Mouse (Mus musculus) MEL (cell line): ENCODE measurements around the gene Tbc1d16. TPM values are rescaled to one million over a fixed set of nuclear protein-coding genes. Genes with fewer than 3 reads are reported as not detected.

Experiments used
- DNase-seq: peaks from one replicate; pipeline ENCODE4 v3.0.0; 2011; ENCODE audit warnings: low read depth, low spot score
- H3K27ac ChIP-seq: 2 replicates; pipeline ENCODE4 v1.5.1; 2012; ENCODE audit warnings: low read depth, mild to moderate bottlenecking, control low read depth, low read length, moderate library complexity; ENCODE audit not compliant: control insufficient read depth
- H3K27me3 ChIP-seq, 2 experiments: fragments of 150-350 bp in 1 of 2; sonication (generic) in 1 of 2; 2 replicates each; pipeline ENCODE4 v1.6.1; 2012; ENCODE audit warnings: low read length in 2 of 2, mild to moderate bottlenecking in 2 of 2, improper control_type of control experiment in 1 of 2, moderate library complexity in 1 of 2; ENCODE audit not compliant: insufficient read depth in 2 of 2, control insufficient read depth in 1 of 2
- H3K36me3 ChIP-seq, 2 experiments: 2 replicates each; pipeline ENCODE4 v1.6.1; 2012 to 2014; ENCODE audit warnings: low read length in 2 of 2, improper control_type of control experiment in 1 of 2, inconsistent platforms in 1 of 2, mild to moderate bottlenecking in 1 of 2; ENCODE audit not compliant: insufficient read depth in 2 of 2, control insufficient read depth in 1 of 2
- H3K4me1 ChIP-seq, 2 experiments: fragments of 150-350 bp in 1 of 2; sonication (generic) in 1 of 2; 2 replicates each; pipeline ENCODE4 v1.6.1; 2012; ENCODE audit warnings: low read length in 2 of 2, improper control_type of control experiment in 1 of 2, mild to moderate bottlenecking in 1 of 2; ENCODE audit not compliant: insufficient read depth in 2 of 2, control insufficient read depth in 1 of 2
- H3K4me3 ChIP-seq, 2 experiments: fragments of 150-350 bp in 1 of 2; sonication (generic) in 1 of 2; 2 replicates each; pipeline ENCODE4 v1.5.1; 2012; ENCODE audit warnings: low read depth in 2 of 2, low read length in 2 of 2, mild to moderate bottlenecking in 2 of 2, moderate library complexity in 2 of 2, control low read depth in 1 of 2, improper control_type of control experiment in 1 of 2; ENCODE audit not compliant: control insufficient read depth in 1 of 2, insufficient read depth in 1 of 2
- H3K79me2 ChIP-seq: 2 replicates; pipeline ENCODE4 v1.6.1; 2012; ENCODE audit warnings: mild to moderate bottlenecking, low read length, moderate library complexity; ENCODE audit not compliant: control insufficient read depth, poor library complexity, insufficient read depth
- H3K9ac ChIP-seq: 2 replicates; pipeline ENCODE4 v1.6.1; 2012; ENCODE audit warnings: low read depth, mild to moderate bottlenecking, control low read depth, low read length, moderate library complexity; ENCODE audit not compliant: control insufficient read depth, poor library complexity, severe bottlenecking
- H3K9me3 ChIP-seq: fragments of 150-350 bp; sonication (generic); replicated peaks from 2 replicates; pipeline ENCODE4 v1.6.1; 2012; ENCODE audit warnings: mild to moderate bottlenecking, low read length, improper control_type of control experiment, moderate library complexity; ENCODE audit not compliant: insufficient read depth
- BHLHE40 ChIP-seq: IDR thresholded peaks from 2 replicates; pipeline ENCODE4 v1.6.1; 2012; ENCODE audit warnings: low read depth, mild to moderate bottlenecking, inconsistent platforms, low read length, improper control_type of control experiment, borderline replicate concordance
- CHD2 ChIP-seq: IDR thresholded peaks from 2 replicates; pipeline ENCODE4 v1.6.1; 2011; ENCODE audit warnings: low read length, improper control_type of control experiment
- CTCF ChIP-seq, 3 experiments: IDR thresholded peaks in 2 of 3; conservative IDR thresholded peaks in 1 of 3; 2 replicates each; pipeline ENCODE4 v1.5.1; 2011 to 2012; ENCODE audit warnings: low read length in 3 of 3, low read depth in 2 of 3, mild to moderate bottlenecking in 2 of 3, improper control_type of control experiment in 1 of 3, inconsistent platforms in 1 of 3, mixed read lengths in 1 of 3, moderate library complexity in 1 of 3; ENCODE audit not compliant: control insufficient read depth in 1 of 3, insufficient read depth in 1 of 3, poor library complexity in 1 of 3, severe bottlenecking in 1 of 3
- ELF1 ChIP-seq: IDR thresholded peaks from 2 replicates; pipeline ENCODE4 v1.6.1; 2014; ENCODE audit warnings: low read depth, mild to moderate bottlenecking, inconsistent platforms, low read length, improper control_type of control experiment, moderate library complexity
- EP300 ChIP-seq, 2 experiments: IDR thresholded peaks; 2 replicates each; pipeline ENCODE4 v1.6.1; 2011; ENCODE audit warnings: improper control_type of control experiment in 2 of 2, low read length in 2 of 2, low read depth in 1 of 2, mild to moderate bottlenecking in 1 of 2
- ETS1 ChIP-seq: IDR thresholded peaks from 2 replicates; pipeline ENCODE4 v1.6.1; 2012; ENCODE audit warnings: low read depth, mild to moderate bottlenecking, inconsistent platforms, low read length, improper control_type of control experiment, moderate library complexity
- GABPA ChIP-seq: IDR thresholded peaks from 2 replicates; pipeline ENCODE4 v1.6.1; 2012; ENCODE audit warnings: low read depth, mild to moderate bottlenecking, inconsistent platforms, low read length, improper control_type of control experiment, moderate library complexity
- GATA1 ChIP-seq: IDR thresholded peaks from 2 replicates; pipeline ENCODE4 v1.6.1; 2011; ENCODE audit warnings: low read depth, low read length, improper control_type of control experiment
- HCFC1 ChIP-seq: IDR thresholded peaks from 2 replicates; pipeline ENCODE4 v1.6.1; 2012; ENCODE audit warnings: low read depth, mild to moderate bottlenecking, inconsistent platforms, low read length, improper control_type of control experiment, moderate library complexity
- JUND ChIP-seq: IDR thresholded peaks from 2 replicates; pipeline ENCODE4 v1.6.1; 2011; ENCODE audit warnings: low read depth, mild to moderate bottlenecking, improper control_type of control experiment, low read length
- MAFK ChIP-seq: IDR thresholded peaks from 2 replicates; pipeline ENCODE4 v1.6.1; 2011; ENCODE audit warnings: low read depth, mild to moderate bottlenecking, low read length, improper control_type of control experiment, borderline replicate concordance
- MAX ChIP-seq: IDR thresholded peaks from 2 replicates; pipeline ENCODE4 v1.6.1; 2011; ENCODE audit warnings: low read length, improper control_type of control experiment
- MAZ ChIP-seq: IDR thresholded peaks from 2 replicates; pipeline ENCODE4 v1.6.1; 2012; ENCODE audit warnings: low read depth, mild to moderate bottlenecking, inconsistent platforms, low read length, improper control_type of control experiment
- MEF2A ChIP-seq: IDR thresholded peaks from 2 replicates; pipeline ENCODE4 v1.6.1; 2014; ENCODE audit warnings: low read depth, mild to moderate bottlenecking, inconsistent platforms, low read length, improper control_type of control experiment; ENCODE audit not compliant: poor library complexity, insufficient replicate concordance, severe bottlenecking; ENCODE audit errors: extremely low read depth
- MXI1 ChIP-seq: IDR thresholded peaks from 2 replicates; pipeline ENCODE4 v1.6.1; 2011; ENCODE audit warnings: mild to moderate bottlenecking, low read depth, low read length, improper control_type of control experiment
- MYC ChIP-seq: IDR thresholded peaks from 2 replicates; pipeline ENCODE4 v1.6.1; 2011; ENCODE audit warnings: low read depth, mild to moderate bottlenecking, low read length, improper control_type of control experiment, moderate library complexity
- NELFE ChIP-seq: IDR thresholded peaks from 2 replicates; pipeline ENCODE4 v1.6.1; 2011; ENCODE audit warnings: low read depth, low read length, improper control_type of control experiment
- NRF1 ChIP-seq: IDR thresholded peaks from 2 replicates; pipeline ENCODE4 v1.6.1; 2014; ENCODE audit warnings: low read depth, mild to moderate bottlenecking, inconsistent platforms, low read length, improper control_type of control experiment, moderate library complexity; ENCODE audit not compliant: poor library complexity, insufficient read depth, severe bottlenecking
- POLR2A ChIP-seq, 2 experiments: IDR thresholded peaks; 2 replicates each; pipeline ENCODE4 v1.6.1; 2011 to 2012; ENCODE audit warnings: low read length in 2 of 2, mild to moderate bottlenecking in 2 of 2, control low read depth in 1 of 2, improper control_type of control experiment in 1 of 2, low read depth in 1 of 2, moderate library complexity in 1 of 2; ENCODE audit not compliant: control insufficient read depth in 1 of 2, insufficient read depth in 1 of 2, poor library complexity in 1 of 2
- POLR2AphosphoS2 ChIP-seq: IDR thresholded peaks from 2 replicates; pipeline ENCODE4 v1.6.1; 2011; ENCODE audit warnings: low read length, improper control_type of control experiment
- RAD21 ChIP-seq: IDR thresholded peaks from 2 replicates; pipeline ENCODE4 v1.6.1; 2011; ENCODE audit warnings: mild to moderate bottlenecking, low read depth, low read length, improper control_type of control experiment
- RCOR1 ChIP-seq: IDR thresholded peaks from 2 replicates; pipeline ENCODE4 v1.6.1; 2012; ENCODE audit warnings: low read depth, mild to moderate bottlenecking, inconsistent platforms, low read length, improper control_type of control experiment
- SIN3A ChIP-seq: IDR thresholded peaks from 2 replicates; pipeline ENCODE4 v1.6.1; 2012; ENCODE audit warnings: low read length, improper control_type of control experiment, inconsistent platforms
- SMC3 ChIP-seq: IDR thresholded peaks from 2 replicates; pipeline ENCODE4 v1.6.1; 2011; ENCODE audit warnings: low read depth, low read length, improper control_type of control experiment
- TBP ChIP-seq: IDR thresholded peaks from 2 replicates; pipeline ENCODE4 v1.8.0; 2011; ENCODE audit warnings: low read depth, low read length, improper control_type of control experiment
- TCF12 ChIP-seq: IDR thresholded peaks from 2 replicates; pipeline ENCODE4 v1.6.1; 2014; ENCODE audit warnings: low read depth, mild to moderate bottlenecking, inconsistent platforms, low read length, improper control_type of control experiment, moderate library complexity
- UBTF ChIP-seq: IDR thresholded peaks from 2 replicates; pipeline ENCODE4 v1.6.1; 2012; ENCODE audit warnings: low read depth, mild to moderate bottlenecking, inconsistent platforms, low read length, improper control_type of control experiment, moderate library complexity, borderline replicate concordance; ENCODE audit not compliant: insufficient read depth
- USF1 ChIP-seq: IDR thresholded peaks from 2 replicates; pipeline ENCODE4 v1.6.1; 2014; ENCODE audit warnings: low read depth, mild to moderate bottlenecking, inconsistent platforms, low read length, improper control_type of control experiment, moderate library complexity
- USF2 ChIP-seq, 2 experiments: IDR thresholded peaks; 2 replicates each; pipeline ENCODE4 v1.6.1; 2011 to 2012; ENCODE audit warnings: improper control_type of control experiment in 2 of 2, low read length in 2 of 2, borderline replicate concordance in 1 of 2, inconsistent platforms in 1 of 2, low read depth in 1 of 2, mild to moderate bottlenecking in 1 of 2; ENCODE audit not compliant: insufficient read depth in 1 of 2
- ZC3H11A ChIP-seq: IDR thresholded peaks from 2 replicates; pipeline ENCODE4 v1.6.1; 2012; ENCODE audit warnings: low read depth, mild to moderate bottlenecking, inconsistent platforms, low read length, improper control_type of control experiment
- ZMIZ1 ChIP-seq: IDR thresholded peaks from 2 replicates; pipeline ENCODE4 v1.6.1; 2012; ENCODE audit warnings: low read depth, mild to moderate bottlenecking, inconsistent platforms, low read length, improper control_type of control experiment, moderate library complexity
- ZNF384 ChIP-seq: IDR thresholded peaks from 2 replicates; pipeline ENCODE4 v1.6.1; 2012; ENCODE audit warnings: low read depth, mild to moderate bottlenecking, inconsistent platforms, low read length, improper control_type of control experiment
- polyA plus RNA-seq, 2 experiments: library from polyadenylated mRNA; stranded (reverse) in 1 of 2; unstranded in 1 of 2; fragments of >175 nt in 1 of 2; fragments of >200 nt in 1 of 2; gene quantifications; 2 replicates each; pipeline versions ENCODE4 v1.2.1 to v1.2.4; 2012; ENCODE audit warnings: low replicate concordance in 2 of 2, low read depth in 1 of 2; ENCODE audit not compliant: insufficient read length in 2 of 2, insufficient read depth in 1 of 2, missing spikeins in 1 of 2
- total RNA-seq: library from RNA; depleted of rRNA; stranded (reverse); fragments of 300-350 nt; gene quantifications from 2 replicates; pipeline ENCODE4 v1.2.3, GENCODE M21; 2012

The Tbc1d16 gene
- total and polyA plus RNA-seq, 3 experiments, result 13.6 to 19.2 TPM; not detected in 1

- Histone ChIP-seq H3K9ac (peak within 1 kb of the TSS; percentile 67), H3K36me3 (peaks cover 0 to 6% of the 10 kb centered on the region in 2 experiments; a peak in 1 of 4 replicates), H3K4me1 (peaks cover 3 to 20% of the 10 kb centered on the region in 2 experiments), H3K79me2 (peaks cover 6% of the 10 kb centered on the region), H3K4me3 (peak within 1 kb of the TSS; percentile 62 to 87), H3K27me3 (no peaks in the 10 kb centered on the region), H3K9me3 (no peaks in the 10 kb centered on the region), H3K27ac (peak within 1 kb of the TSS; percentile 20)
- peak; percentile 99 for DNase-seq
- TF ChIP-seq TCF12 (peak; percentile 77), ZMIZ1 (peak; percentile 30; the same call in 1 of the 2 replicates), RCOR1 (peak; percentile 23; the same call in 1 of the 2 replicates), MAX (peak; percentile 98), CHD2 (no peak), MYC (peak; percentile 84), HCFC1 (peak; percentile 79), USF1 (peak; percentile 98), POLR2AphosphoS2 (peak; percentile 61; the same call in 1 of the 2 replicates), BHLHE40 (peak; percentile 85), NRF1 (peak; percentile 53; the same call in 1 of the 2 replicates), JUND (no peak), TBP (peak; percentile 57; the same call in 1 of the 2 replicates), UBTF (no peak), RAD21 (peak; percentile 53), GABPA (0 out of 2 replicates have a peak, but pooled peaks have one; percentile 42), NELFE (peak; percentile 50), SMC3 (peak; percentile 58), USF2 (IDR thresholded peaks at IDR 0.05; ENCODE audit: borderline replicate concordance in 1 of 2, insufficient read depth in 1 of 2, low read depth in 1 of 2, low read length in 2 of 2) (peak; percentile 86 to 93), CTCF (IDR thresholded peaks at IDR 0.05 in 2 of 3, conservative IDR thresholded peaks at IDR 0.05 in 1 of 3; ENCODE audit: control insufficient read depth in 1 of 3, insufficient read depth in 1 of 3, low read depth in 2 of 3, low read length in 3 of 3, poor library complexity in 1 of 3, severe bottlenecking in 1 of 3) (peak; percentile 93 to 99 (median 99)), ETS1 (peak; percentile 78), MAFK (no peak), MEF2A (no peak), MAZ (0 out of 2 replicates have a peak, but pooled peaks have one; percentile 7), ELF1 (peak; percentile 23; the same call in 1 of the 2 replicates), GATA1 (peak; percentile 33; the same call in 1 of the 2 replicates), SIN3A (peak; percentile 86), EP300 (IDR thresholded peaks at IDR 0.05; ENCODE audit: low read depth in 1 of 2, low read length in 2 of 2) (peak; percentile 14 to 38; a peak in 3 of 4 replicates), POLR2A (IDR thresholded peaks at IDR 0.05; ENCODE audit: control insufficient read depth in 1 of 2, insufficient read depth in 1 of 2, low read depth in 1 of 2, low read length in 2 of 2, poor library complexity in 1 of 2) (peak; percentile 61 to 68; a peak in 3 of 4 replicates), ZC3H11A (no peak), ZNF384 (no peak), MXI1 (peak; percentile 96)
Measured at GRCm38 (mm10) chr11:119267768-119268556, 39.7 kb upstream of the Tbc1d16 start, which contains the start of gene Gaa. TSS of gene Gaa (plus strand) at chr11:119267887.
